Mouse (Mus musculus) thymus, adult 18-20 months (tissue): ENCODE results near the gene Sirt2.

Experiments used
- DNase-seq, 2 experiments: peaks; one replicate each; pipeline ENCODE4 v3.0.0; 2022; ENCODE audit warnings: mixed read lengths in 2 of 2

Gene Sirt2

DNA sequence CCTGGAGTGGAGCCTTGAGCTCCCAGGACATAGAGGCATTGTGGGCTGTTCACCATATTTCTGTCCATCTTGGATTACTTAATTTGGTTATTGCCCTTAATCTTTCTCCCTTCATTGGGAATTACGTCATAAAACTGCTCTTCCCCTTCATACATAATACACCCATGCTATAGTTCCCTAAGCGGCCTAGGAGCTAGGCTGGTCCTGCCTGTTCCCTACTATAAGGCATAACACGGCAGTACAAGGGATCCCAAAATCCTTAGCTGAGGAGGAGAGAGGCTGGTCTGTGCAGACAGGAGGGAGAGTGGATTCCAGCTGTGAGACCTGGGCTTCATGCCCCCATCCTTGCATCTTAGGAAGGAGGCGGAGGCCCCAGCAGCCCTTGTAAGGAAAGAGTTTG, 51.4 kb downstream of the Sirt2 start:
- no peak for DNase-seq

DNA sequence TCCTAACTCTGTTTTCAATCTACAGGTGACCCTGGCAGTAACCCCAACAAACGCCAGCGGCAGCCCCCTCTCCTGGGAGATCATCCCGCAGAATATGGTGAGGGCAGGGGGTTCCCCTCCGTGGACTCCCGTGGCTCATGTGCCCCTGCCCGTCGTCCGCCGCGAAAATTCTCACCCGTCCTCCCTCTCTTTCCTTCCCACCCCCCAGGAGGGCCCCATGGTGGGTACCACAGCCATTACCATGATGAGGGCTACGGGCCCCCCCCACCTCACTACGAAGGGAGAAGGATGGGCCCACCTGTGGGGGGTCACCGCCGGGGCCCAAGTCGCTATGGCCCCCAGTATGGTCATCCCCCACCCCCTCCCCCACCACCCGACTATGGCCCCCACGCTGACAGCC, 51.9 kb downstream of the Sirt2 start:
- DNase-seq = no peak

DNA sequence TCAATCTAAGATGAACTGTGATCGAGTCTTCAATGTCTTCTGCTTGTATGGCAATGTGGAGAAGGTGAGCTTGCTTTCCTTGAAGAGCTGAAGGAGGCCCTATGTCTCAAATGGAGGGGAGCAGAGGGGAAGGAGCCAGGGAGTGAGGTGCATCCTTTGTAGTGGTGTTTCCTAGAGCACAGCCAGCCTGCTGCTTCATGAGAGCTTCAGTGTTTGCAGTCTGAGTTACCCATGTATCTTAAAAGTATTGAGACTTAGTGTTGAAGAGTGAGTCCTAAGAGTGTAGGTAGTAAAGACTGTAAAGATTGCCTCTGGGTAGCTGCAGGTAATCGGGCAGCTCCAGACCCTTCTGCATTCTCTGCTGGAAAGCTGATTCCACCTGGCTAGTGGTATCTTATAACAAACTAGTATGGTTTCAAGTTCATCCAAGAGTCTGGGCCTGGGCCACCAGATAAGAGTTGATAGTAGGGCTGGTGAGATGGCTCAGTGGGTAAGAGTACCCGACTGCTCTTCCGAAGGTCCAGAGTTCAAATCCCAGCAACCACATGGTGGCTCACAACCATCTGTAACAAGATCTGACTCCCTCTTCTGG, 52.4 kb downstream of the Sirt2 start:
- no peak for DNase-seq

DNA sequence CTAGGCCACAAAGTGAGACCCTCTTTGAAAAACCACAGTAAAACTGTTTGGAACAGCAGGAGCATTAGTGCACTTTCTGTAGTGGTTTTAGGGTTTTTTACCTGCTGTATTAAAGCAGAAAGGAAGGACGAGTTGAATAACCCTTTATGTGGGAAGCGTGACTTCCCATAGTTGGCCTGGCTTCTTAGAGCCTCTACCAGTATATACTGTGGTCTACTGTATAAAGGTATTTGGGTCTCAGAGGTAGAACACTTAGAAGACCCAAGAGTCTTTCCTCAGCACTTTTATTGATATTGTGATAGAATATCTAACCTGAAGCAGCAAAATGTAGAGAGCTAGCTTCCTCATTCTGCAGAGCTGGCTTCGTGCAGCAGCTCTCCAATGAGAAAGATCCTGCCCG, 53.0 kb downstream of the Sirt2 start:
- no peak for DNase-seq

DNA sequence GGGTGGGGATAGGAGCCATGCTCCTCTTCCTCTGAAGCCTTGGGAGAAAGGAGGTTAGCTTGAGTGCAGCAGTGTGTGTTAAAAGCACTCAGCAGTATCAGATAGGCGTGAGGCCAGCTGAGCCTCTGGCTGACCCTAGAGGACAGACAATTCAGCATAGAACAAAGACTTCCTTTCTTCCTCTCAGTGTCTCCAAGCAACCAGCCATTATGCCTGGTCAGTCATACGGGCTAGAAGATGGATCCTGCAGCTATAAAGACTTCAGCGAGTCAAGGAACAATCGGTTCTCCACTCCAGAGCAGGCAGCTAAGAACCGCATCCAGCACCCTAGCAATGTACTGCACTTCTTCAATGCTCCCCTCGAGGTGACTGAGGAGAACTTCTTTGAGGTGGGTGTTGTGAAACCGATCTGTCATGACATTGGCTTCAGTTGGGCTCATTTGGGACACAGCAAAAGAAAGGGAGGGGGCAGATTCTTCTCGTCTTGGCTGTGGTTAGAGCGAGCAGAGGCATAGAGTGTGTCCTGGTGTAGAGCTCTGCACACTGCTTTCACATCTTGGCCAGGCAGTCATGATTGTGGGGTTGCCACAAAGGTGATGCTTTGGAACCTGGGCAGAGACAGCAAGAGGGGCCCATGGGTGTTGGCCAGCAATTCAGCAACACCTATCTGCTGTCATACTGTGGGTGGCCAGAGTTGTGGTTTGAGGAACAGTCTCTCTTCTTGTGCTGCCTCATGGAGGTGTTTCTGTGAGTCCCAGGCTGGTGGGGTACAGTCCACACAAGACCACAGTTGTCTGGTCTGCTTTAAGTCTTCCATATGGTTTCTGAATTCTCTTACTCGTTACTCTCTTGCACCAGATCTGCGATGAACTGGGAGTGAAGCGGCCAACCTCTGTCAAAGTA, 54.1 kb downstream of the Sirt2 start:
- no peak for DNase-seq

DNA sequence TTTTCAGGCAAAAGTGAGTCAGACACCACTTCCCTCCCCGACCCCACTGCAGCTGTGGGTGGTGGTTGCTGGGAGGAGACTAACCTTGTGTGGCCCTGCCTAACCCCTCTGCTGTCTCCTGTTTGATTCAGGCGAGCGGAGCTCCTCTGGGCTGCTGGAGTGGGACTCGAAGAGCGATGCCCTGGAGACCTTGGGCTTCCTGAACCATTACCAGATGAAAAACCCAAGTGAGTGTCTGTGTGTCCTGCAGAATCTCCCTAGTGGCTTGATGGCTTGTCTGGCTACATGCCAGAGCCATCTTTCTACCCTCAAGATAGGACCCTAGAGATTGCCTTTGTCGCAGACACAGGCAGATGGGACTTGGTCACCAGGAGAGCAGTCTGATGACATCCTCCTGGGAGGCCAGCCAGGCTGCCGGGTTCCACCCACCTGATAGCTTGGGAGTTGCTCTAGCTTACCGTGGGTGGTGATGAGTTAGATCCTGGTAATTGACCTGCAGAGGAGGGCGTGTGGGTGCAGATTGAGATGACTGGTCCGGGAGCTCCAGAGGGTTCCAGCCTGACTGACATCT, 54.8 kb downstream of the Sirt2 start:
- DNase-seq = no peak

DNA sequence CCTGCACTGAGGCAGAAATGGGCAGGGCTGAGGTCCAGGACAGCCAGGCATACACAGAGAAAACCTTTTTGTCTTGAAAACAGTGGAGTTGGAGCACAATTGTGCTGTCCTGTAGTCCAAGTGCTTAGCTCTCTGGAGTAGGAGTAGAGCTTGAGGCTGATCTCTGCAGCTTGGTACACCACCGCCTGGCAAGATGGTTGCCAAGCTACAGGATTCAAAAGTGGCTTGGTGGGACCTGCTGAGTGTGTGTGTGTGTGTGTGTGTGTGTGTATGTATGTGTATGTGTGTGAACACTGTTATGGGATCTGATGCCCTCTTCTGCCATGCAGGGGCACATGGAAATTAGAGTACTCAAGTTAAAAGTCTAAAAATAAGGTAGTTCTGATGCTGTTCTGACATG, 56.0 kb downstream of the Sirt2 start:
- DNase-seq = no peak

DNA sequence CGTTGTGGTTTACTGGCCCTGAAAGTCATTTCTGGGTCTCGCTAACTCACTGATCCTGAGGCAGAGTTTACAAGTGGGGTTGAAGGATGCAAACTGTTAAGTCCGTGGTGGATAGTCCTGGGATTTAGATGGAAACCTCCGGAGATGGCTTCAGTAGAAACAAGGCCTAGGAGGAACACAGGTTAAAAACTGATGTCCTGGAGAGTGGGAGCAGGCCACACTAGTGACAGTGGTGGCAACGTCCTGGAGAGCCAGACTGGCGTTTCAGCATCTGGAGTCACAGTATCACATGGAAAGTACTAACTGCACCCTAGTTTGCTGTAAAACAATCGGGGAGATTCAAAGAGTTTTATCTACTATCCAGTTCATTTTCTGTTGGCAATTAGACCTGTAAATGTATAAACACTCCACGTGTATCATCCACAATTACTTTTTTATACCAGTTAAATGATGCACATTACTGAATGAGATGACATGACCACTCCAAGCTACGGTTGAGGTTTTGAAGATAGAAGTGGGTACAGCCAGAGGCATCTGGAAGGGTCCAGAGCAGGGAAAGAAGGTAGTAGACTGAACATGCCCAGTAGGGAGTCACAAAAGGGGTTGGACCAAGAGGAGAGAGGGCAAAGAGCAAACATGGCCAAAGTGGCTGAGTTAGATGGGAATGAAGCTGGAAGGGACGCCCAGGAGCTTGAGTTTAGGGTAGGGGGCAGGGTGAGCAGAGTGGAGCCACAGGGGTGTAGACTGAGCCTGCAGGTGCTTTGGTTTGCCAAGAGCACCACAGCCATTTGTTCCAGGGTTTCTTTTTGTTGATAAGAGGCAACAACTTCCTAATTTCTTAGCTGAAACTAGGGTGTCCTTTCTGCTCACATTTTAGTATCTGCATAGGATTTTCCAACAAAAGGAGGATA, 56.7 kb downstream of the Sirt2 start:
- no peak for DNase-seq

DNA sequence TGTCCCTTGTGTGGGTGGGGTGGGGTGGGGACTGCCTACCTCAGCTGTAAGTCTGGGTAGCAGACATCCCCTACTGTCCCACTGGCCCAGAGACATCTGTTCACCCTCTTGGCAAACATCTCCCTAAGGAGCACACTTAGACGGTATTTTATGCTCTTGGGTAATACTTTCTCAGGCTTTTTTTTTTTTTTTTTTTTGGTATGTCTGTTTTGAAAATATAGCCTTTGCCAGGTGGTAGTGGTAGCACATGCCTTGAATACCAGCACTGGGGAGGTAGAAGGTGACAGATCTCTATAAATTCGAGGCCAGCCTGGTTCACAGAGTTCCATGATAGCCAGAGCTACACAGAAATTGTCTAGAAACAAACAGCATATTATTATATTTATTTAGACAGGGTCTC, 57.4 kb downstream of the Sirt2 start:
- no peak for DNase-seq

DNA sequence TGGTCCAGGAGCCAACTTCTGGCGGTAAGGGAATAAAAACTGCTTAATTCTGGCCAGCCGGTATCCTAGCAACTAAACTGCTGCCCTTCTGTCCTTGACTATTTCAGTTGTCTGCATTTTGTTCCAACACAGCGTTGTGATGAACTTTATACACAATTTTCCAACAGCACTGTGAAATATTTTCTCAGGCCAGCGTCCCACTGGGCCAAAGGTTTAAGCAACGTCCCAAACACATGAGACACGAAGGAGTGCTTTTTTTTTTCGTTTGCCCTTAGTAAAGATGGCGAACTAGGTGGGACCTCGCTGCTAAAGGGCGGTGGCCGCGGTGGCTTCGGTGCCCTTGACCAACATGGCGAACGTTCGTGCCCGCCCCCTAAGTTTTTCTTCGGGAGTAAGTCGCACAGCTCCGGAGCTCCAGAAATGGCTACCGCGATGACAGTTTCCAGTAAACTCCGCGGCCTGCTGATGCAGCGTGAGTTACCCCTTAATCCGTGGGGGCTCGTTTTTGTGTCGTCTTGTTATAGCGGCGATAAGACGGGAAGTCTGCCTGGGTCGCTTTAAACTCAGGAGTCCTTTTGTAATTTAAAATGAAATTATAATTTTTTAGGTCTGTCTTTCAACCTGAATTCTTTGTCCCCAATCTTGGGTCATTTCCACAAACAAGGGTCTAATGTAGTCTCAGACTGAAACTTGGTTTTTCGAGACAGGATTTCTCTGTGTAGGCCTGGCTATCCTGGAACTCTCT, 58.6 kb downstream of the Sirt2 start, which contains the start of gene Ech1:
Gene Ech1, plus strand, starts transcription at position 277 of the 745 bp plus-strand sequence.
- peak; percentile 82 to 86 for DNase-seq

DNA sequence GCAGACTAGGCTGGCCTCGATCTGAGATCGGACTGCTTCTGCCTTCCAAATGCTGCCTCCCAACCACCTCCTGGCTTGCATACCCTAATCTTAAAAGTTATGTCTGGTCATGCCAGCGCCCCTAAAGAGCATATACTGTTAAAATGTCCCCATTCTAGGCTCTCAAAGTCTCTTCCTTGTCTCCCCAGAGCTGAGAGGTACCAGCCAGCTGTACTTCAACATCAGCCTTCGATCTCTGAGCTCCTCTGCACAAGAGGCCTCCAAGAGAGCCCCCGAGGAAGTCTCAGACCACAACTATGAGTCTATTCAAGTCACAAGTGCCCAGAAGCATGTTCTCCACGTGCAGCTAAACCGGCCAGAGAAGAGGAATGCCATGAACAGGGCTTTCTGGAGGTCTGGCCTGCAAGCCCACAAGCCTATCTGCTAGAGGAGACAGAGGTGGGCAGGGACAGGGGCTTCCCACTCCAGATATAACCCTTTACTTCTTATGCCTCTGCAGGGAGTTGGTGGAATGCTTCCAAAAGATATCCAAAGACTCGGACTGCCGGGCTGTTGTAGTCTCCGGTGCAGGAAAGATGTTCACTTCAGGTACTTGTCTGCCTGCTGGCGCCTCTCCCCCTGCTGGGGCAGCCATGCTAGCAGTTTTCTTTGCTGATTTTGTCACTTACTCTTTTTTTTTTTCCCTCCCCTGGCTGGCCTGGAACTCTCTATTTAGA, 59.3 kb downstream of the Sirt2 start:
- peak in 1 of 2 experiments; percentile 36 for DNase-seq

DNA sequence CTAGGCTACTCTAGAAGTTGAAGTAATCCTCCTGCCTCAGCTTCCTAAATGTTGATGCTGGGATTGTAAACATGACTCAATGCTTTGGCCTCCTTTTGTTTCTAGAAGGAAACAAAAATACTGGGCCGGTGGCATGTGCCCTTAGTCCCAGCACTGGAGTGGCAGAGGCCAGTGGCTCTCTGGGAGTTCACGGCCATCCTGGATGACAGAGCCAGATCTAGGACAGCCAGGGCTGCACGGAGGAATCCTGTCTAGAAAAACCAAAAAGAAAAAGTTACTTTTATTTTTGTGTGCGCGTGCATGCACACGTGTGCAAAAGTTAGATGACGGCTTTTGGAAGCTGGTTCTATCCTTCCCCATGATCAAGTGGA, 59.9 kb downstream of the Sirt2 start:
- DNase-seq = no peak

DNA sequence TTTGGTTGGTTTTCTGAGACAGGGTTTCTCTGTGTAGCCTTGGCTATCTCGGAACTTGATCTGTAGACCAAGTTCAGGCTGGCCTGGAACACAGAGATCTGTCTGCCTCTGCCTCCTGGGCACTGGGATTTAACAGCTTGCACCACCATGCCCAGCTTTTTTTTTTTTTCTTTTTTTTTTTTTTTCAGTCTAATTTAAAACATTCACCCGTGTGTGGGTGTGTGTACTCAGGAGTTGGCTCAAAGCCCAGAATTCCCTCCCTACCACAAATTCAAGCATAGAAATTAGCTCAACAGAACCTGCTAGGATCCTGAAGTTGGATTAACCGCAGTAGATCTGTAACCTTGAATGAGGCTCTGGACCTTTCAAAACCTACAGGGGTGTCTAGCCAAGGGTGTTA, 60.8 kb downstream of the Sirt2 start:
- no peak for DNase-seq

DNA sequence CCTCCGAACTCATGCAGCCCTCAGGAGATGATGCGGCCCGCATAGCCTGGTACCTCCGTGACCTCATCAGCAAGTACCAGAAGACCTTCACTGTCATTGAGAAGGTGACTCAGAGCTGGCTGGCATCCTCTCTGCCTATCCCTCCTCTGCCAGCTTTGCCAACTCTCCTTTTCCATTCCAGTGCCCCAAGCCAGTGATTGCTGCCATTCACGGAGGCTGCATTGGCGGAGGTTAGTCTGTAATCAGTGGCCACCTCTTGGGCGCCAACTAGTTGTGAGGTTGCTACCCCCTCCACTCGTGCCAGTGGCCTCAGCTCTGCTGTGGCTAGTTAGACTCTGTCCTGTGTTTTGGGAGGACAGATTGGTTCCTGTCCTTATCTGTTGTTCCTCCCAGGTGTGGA, 63.3 kb downstream of the Sirt2 start:
- DNase-seq = no peak

DNA sequence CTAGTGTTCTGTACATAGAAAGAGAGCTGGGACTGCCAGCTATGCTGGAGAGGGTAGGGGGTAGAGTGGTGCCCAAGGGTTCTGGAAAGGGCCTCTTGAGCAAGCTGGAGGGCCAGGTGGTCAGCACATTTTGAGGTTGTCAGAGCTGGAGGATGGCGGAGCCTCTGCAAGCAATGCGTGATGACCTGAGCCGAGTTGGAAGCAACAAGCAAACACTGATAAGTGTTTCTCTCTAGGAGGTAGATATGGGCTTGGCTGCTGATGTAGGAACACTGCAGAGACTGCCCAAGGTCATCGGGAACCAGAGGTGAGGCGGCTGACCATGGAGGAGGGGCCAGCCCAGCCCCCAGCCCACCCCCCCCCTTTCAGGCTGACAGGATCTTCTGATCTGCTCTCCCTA, 64.4 kb downstream of the Sirt2 start:
- no peak for DNase-seq

DNA sequence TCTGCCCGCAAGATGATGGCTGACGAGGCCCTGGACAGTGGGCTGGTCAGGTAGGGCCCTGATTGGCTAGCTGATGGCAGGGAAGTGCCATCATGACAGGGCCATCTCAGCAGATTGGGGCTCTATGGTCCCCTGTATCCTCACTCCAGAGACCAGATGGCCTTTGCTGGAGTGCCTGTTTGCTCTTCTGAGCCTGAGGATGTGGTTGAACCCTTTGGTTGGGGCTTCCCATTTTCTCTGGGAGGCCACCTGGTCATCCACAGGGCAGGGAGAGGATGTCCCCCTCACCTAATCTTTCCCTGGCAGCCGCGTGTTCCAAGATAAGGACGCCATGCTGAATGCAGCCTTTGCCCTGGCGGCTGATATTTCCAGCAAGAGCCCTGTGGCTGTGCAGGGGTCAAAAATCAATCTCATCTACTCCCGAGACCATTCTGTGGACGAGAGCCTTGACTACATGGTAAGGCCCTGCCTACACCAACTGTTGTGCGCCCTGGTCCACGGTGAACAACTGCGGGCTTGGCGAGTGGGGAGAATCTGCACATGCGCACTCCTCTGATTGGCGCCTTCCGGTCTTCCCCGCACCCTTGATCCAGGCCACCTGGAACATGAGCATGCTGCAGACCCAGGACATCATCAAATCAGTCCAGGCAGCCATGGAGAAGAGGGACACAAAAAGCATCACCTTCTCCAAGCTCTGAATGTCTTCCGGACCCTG, 65.0 kb downstream of the Sirt2 start:
- DNase-seq = no peak

DNA sequence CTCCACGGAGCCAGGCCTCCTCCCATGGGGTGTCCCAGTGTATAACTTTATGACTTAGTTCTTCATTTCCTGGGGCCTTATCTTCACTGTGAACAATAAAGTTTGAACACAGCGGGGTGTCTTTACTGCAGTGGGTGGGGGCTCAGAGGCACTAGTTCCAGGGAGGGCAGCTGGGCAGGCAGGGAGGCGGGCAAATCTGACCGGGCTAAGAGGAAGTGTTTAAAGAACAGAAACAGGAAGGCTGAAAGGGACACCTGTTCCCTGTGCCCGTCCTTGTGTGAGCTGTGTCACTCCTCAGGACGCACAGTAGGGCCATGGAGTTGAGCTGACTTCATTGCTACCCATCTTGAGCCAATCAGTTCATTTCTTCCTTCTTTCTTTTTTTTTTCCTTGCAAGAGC, 65.6 kb downstream of the Sirt2 start:
- no peak for DNase-seq

DNA sequence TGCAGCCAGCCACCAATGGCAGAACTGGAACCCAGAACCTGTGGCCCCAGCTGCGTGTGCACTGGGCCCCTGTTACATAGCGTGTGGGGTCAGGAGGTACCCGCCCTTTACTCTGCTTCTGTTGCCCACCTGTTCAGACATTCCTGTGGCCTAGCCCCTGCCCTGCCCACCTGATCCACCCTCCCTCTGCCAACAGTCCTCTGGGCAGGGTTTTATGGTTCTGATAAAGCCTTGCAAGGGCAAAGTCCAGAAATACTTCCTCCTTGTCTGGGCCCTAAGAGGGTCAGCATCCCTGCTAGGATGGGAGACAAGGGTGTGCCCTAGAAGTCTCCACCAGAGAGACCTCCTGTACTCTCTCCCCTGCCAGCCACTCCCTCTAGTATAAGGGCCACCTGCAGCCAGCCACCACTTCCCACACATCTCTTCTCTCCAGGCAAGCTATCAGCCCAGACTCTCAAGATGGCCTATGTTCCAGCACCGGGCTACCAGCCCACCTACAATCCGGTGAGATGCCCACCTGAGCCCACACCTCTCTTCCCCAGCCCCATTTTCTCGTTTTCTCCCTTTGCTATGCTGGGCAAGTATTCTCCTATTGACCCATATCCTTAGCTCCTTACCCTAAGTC, 67.3 kb downstream of the Sirt2 start, which contains the start of gene Lgals4:
Gene Lgals4, plus strand, starts transcription at position 132 of the 625 bp plus-strand sequence.
- no peak for DNase-seq

DNA sequence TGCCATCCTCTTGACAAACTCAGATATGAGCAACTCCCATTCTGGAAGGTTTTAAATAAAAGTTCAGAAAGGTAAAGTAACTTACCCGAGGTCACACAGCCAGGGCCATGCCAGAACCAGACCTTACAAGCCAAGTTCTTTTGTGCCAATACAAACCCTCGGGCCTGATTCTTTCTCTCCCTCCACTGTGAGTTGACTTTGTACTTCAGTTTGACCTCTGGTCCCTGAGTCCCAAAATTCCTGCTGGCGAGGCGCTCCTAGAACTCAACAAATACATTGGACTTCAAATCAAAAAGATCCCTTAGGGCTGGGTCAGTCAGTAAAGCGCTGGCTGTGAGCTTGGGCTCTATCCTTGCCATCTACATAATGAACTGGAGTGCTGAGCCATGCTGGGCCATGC, 70.4 kb downstream of the Sirt2 start:
- no peak for DNase-seq
